Mouse (Mus musculus) C2C12 (cell line): ENCODE measurements around the gene Ppp2r5e.

Experiments used
- CTCF ChIP-seq: IDR thresholded peaks from one replicate; pipeline ENCODE4 v1.5.1; 2011; ENCODE audit not compliant: control insufficient read depth, insufficient read depth, insufficient read length
- FOSL1 ChIP-seq: IDR thresholded peaks from one replicate; pipeline ENCODE4 v1.8.0; 2011; ENCODE audit warnings: mild to moderate bottlenecking, low read length; ENCODE audit not compliant: poor library complexity, insufficient read depth, severe bottlenecking
- MAX ChIP-seq: IDR thresholded peaks from one replicate; pipeline ENCODE4 v1.6.1; 2011; ENCODE audit warnings: mild to moderate bottlenecking, control low read depth
- MYOD1 ChIP-seq: IDR thresholded peaks from one replicate; pipeline ENCODE4 v1.6.1; 2011; ENCODE audit warnings: low read depth; ENCODE audit not compliant: control insufficient read depth, insufficient read length
- MYOG ChIP-seq: IDR thresholded peaks from one replicate; pipeline ENCODE4 v1.6.1; 2011; ENCODE audit not compliant: control insufficient read depth, insufficient read length; ENCODE audit errors: extremely low read depth
- USF1 ChIP-seq: IDR thresholded peaks from one replicate; pipeline ENCODE4 v1.6.1; 2011; ENCODE audit warnings: low read depth, mild to moderate bottlenecking, control low read depth, moderate library complexity

DNA sequence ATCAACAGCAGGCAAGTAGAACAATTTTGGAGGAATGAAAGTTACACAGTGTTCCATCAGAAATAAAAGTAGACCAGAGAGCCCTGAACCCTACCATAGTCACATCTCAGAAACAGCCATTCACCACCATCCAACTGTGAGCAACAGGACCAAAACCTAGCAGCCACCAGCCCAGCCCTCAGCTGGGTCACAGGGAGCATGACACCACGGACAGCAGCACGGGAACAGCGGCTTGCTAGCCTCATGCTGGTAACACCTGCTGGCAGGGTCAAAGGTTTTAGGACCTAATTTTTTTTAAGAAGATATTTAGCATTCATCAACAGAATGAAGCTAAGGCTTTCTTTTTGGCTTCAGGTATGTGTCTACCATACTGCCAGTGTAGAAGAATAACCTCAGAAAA lies 12.3 kb downstream of the Ppp2r5e start:
- TF ChIP-seq CTCF: no peak
- no peak for TF ChIP-seq MYOD1
- no peak for TF ChIP-seq USF1
- TF ChIP-seq MYOG: no peak
- TF ChIP-seq FOSL1: no peak
- TF ChIP-seq MAX: no peak
